Mouse (Mus musculus) stomach, postnatal 0 days (tissue): ENCODE results near the gene Fgfr2. TPM values are rescaled to one million over a fixed set of nuclear protein-coding genes. Genes with fewer than 3 reads are reported as not detected.

Source experiments
- ATAC-seq: fragments of 200-750 bp; cut with Nextera tagmentation; 2 replicates; pipeline ENCODE4 v1.8.0; 2017; ENCODE audit not compliant: low FRiP score, low TSS enrichment
- DNase-seq: peaks from one replicate; pipeline ENCODE4 v3.0.0-alpha.2; 2016; ENCODE audit warnings: low spot score
- H3K27ac ChIP-seq: fragments of 300-500 bp; sonication (generic); replicated peaks from 2 replicates; pipeline ENCODE4 v1.5.1; 2014; ENCODE audit warnings: mild to moderate bottlenecking, control low read depth
- H3K27me3 ChIP-seq: fragments of 300-500 bp; sonication (generic); 2 replicates; pipeline ENCODE4 v1.6.1; 2014; ENCODE audit warnings: low read length; ENCODE audit not compliant: control insufficient read depth, insufficient read depth
- H3K36me3 ChIP-seq: fragments of 300-500 bp; sonication (generic); 2 replicates; pipeline ENCODE4 v1.6.1; 2014; ENCODE audit warnings: low read length, mixed read lengths; ENCODE audit not compliant: control insufficient read depth, insufficient read depth
- H3K4me1 ChIP-seq: fragments of 300-500 bp; sonication (generic); replicated peaks from 2 replicates; pipeline ENCODE4 v1.6.1; 2014; ENCODE audit warnings: antibody characterized with exemption; ENCODE audit not compliant: control insufficient read depth, insufficient read depth
- H3K4me2 ChIP-seq: fragments of 300-500 bp; sonication (generic); replicated peaks from 2 replicates; pipeline ENCODE4 v1.6.1; 2014; ENCODE audit warnings: low read depth, mild to moderate bottlenecking, control low read depth, moderate library complexity
- H3K4me3 ChIP-seq: fragments of 300-500 bp; sonication (generic); 2 replicates; pipeline ENCODE4 v1.5.1; 2014; ENCODE audit warnings: low read depth, low read length, control low read depth
- H3K9ac ChIP-seq: fragments of 300-500 bp; sonication (generic); 2 replicates; pipeline ENCODE4 v1.6.1; 2014; ENCODE audit warnings: mild to moderate bottlenecking, low read length, control low read depth, mixed read lengths
- H3K9me3 ChIP-seq: fragments of 300-500 bp; sonication (generic); 2 replicates; pipeline ENCODE4 v1.6.1; 2016; ENCODE audit warnings: low read length; ENCODE audit not compliant: control insufficient read depth
- CTCF ChIP-seq: IDR thresholded peaks from 2 replicates; pipeline ENCODE4 v1.5.1; 2016; ENCODE audit warnings: antibody characterized with exemption, low read depth, mild to moderate bottlenecking, moderate library complexity
- EP300 ChIP-seq: optimal IDR thresholded peaks from 2 replicates; pipeline ENCODE3; 2016; ENCODE audit warnings: antibody characterized with exemption
- WGBS: fragments of 180-500 bp; shearing (Covaris S2); extraction: QIAGEN DNeasy Blood & Tissue Kit; methylation state at CpG from one replicate; pipeline ENCODE4 v1.1.7; 2014; 5-methylcytosine and 5-hydroxymethylcytosine counted together
- polyA plus RNA-seq: library from polyadenylated mRNA; unstranded; fragments of >200 nt; fragmentation: Nextera tagmentation; extraction: Ambion mirVana; gene quantifications from 2 replicates; pipeline ENCODE4 v1.2.1, GENCODE M21; 2015

Fgfr2 gene
- polyA plus RNA-seq, 1 experiment from 2014 or later, result 60.8 TPM

DNA sequence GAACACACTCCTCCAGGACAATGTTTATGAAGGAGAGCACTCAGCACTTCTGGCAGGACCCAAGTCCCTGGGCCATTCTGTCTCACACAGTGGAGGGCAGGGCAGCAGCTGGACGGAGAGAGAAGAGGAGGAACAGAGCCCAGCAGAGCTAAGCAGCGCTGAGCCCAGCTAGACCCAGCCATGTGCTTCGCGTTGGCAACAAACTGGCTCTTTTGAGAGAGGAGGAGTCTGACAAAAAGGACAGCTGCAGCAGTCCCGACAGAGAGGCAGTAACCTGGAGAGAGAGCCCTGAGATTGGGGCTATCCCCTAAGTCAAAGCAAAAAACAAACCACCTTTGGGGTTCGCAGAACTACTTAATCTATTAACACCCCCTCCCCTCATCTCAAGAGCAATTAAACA is 312.8 kb downstream of the Fgfr2 start:
- DNase-seq, result no peak
- Histone ChIP-seq H3K4me3 (no peak overlapping the region), H3K36me3 (no peaks in the 10 kb centered on the region), H3K9me3 (no peaks in the 10 kb centered on the region), H3K27ac (peak overlapping the region; percentile 67), H3K4me1 (peaks cover 25% of the 10 kb centered on the region), H3K27me3 (no peaks in the 10 kb centered on the region), H3K4me2 (0 out of 2 replicates have a peak overlapping the region, but pooled peaks have one; percentile 21), H3K9ac (no peak overlapping the region; the same call in 1 of the 2 replicates)
- TF ChIP-seq CTCF (no peak), EP300 (no peak)
- no peak for ATAC-seq
- WGBS, result 18% methylated on average over 6 of the region's 6 CpGs

DNA sequence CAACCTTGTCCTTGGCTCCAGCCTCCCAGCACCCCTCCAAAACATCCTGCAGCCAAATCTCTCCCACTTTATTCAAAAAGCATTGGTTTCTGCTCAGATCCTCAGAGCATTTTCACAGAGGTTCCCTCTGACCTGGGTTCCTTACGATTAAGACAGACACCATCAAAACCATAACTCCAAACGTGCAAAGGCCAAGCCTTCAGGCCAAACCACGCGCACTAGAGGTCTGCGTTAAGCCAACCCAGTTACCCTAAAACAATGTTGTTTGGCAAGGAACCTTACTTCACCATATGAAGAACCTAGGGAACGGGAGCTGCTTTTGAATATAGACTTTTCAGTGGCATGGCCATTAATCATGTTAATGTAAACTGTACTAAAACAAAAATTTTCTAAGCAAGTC is 313.4 kb downstream of the Fgfr2 start:
- ATAC-seq, result no peak
- no peak overlapping the region for H3K4me2 ChIP-seq
- TF ChIP-seq EP300 (no peak), CTCF (no peak)
- H3K27ac ChIP-seq, result peak overlapping the region; percentile 70; the same call in 1 of the 2 replicates
- no peak for DNase-seq
- H3K4me3 ChIP-seq, result no peak overlapping the region
- H3K27me3 ChIP-seq, result no peaks in the 10 kb centered on the region
- no peaks in the 10 kb centered on the region for H3K36me3 ChIP-seq
- H3K9me3 ChIP-seq, result no peaks in the 10 kb centered on the region
- 30% methylated on average over 6 of the region's 6 CpGs for WGBS
- H3K4me1 ChIP-seq, result peaks cover 25% of the 10 kb centered on the region
- no peak overlapping the region for H3K9ac ChIP-seq

DNA sequence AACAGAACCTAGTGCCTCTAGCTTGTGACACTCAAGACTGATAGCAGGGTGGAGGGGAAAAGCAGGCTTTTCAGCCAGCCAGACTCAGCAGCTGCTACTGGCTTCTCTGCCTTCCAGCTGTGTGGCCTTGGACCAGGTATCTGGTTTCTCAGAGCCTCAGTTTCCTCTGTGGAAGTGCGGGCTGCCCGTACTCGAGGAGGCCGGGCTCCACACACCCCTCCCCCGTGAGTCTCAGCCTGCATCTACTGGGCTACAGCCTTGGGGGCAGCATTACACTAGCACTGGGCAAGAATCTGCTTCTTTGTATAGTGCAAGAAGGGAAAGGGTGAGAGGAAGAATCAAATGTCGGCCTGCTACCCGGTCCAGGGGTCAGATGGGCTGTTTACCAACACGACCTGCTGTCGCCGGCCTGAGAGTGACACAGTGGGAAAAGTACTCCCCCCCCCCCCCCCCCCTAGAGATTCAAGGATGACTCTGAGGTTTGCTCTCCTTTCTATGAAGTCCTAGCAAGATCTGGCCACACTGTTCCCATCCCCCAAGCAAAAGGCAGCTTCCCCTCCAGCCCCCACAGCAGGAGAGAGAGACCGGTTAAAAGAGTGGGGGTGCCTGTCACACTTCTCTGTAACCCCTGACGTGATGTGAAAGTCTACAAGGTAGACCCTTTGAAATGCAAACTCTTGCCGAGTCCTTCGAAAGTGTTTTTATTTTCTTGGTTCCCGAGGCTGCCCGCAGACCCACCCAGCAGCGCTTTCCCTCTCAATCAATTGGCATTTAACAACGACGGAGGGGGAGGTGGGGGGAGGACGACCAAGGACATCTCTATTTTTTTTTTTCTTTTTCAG is 314.1 kb downstream of the Fgfr2 start:
- H3K4me3 ChIP-seq, result no peak overlapping the region
- 23% methylated on average over 20 of the region's 20 CpGs for WGBS

DNA sequence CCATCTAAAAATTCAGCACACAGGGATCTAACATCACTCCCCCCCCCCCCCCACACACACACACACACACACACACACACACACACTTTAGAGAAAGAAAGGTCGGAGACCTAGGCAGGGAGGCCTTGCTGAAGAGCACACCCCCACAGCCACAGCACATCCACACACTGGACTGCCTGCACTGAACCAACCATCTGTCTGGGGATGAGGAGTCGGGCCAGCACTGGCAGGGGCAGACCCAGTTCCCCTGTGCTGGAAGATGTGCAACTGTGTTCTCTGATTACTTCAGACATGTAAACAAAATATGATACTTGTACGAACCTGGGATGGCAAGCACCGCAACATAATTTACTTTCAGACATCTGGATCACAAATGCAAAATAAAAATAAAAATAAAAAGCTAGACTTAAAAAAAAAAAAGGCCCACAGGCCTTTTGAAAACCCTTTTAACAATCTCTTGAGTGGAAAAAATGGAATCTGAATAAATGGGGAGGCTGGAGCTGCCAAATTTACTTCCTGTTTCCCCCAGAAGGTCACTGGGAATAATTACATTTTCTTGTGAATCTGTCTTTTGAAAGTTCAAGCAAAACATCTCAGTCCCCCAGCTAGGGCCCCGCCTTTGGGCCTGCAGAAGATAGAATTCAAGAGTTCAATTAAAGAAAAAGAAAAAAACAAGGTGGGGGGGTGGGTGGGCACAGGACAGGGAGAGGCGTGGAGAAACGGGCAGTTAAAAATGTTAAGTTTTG is 314.9 kb downstream of the Fgfr2 start:
- H3K4me1 ChIP-seq, result peaks cover 27% of the 10 kb centered on the region
- H3K4me2 ChIP-seq, result no peak overlapping the region
- no peak overlapping the region for H3K4me3 ChIP-seq
- no peaks in the 10 kb centered on the region for H3K27me3 ChIP-seq
- DNase-seq, result no peak
- peak overlapping the region; percentile 70 for H3K27ac ChIP-seq
- TF ChIP-seq EP300, result no peak
- TF ChIP-seq CTCF, result no peak
- no peaks in the 10 kb centered on the region for H3K9me3 ChIP-seq
- ATAC-seq, result no peak
- 49% methylated on average over 7 of the region's 7 CpGs for WGBS
- H3K36me3 ChIP-seq, result no peaks in the 10 kb centered on the region
- H3K9ac ChIP-seq, result no peak overlapping the region; the same call in 1 of the 2 replicates

More for the DNA sequence above, 314.1 kb downstream of the Fgfr2 start:
- H3K9ac ChIP-seq, result no peak overlapping the region
- H3K9me3 ChIP-seq, result no peaks in the 10 kb centered on the region
- ATAC-seq, result no peak
- H3K4me1 ChIP-seq, result peaks cover 26% of the 10 kb centered on the region
- H3K4me2 ChIP-seq, result no peak overlapping the region
- DNase-seq, result no peak
- H3K27ac ChIP-seq, result peak overlapping the region; percentile 70
- H3K27me3 ChIP-seq, result no peaks in the 10 kb centered on the region
- TF ChIP-seq EP300 (no peak), CTCF (peak; percentile 33)
- H3K36me3 ChIP-seq, result no peaks in the 10 kb centered on the region

DNA sequence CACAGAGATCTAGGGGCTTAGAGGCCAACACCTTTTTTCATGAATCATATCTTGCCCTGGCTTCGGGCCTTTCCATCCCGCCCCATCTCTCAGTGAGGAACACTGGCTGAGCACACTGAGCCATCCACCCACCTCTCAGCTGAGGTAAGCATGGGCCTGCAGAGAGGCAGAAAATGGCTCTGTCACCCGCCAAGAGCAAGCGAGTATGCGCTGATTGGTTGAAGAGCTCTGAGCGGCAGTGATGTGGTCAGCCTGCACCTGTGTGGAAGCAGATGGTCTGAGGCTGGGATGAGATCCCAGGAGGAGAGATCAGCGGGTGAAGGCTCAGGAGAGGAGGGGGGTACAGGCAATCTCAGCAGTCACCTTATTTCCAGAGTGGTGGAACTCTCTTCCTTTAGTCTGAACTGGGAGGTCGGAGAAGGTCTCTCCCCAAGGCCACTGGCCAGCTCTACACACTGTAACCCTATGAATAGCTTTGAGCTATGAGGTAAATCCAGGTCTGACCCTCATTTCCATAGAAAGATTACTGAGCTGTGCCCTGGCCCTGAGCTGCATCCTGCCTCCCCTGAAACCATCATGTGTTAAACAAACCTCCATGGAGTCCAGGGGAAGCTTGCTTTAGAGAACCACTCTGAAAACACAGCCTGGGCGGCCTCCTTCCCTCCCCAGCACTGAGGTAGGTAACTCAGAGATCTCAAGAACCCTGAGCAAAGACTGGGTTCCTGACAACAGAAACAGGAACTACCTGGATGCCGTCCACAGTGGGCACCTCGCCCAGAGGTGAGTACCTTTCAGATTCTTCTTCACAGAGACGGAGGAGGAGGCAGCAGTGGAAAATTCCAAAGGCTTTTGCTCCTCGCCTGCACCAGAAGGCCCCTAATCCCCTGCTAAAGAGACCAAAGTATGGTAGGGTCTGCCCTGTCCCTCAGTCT is 316.0 kb downstream of the Fgfr2 start:
- Histone ChIP-seq H3K9me3 (no peaks in the 10 kb centered on the region), H3K4me2 (no peak overlapping the region), H3K36me3 (no peaks in the 10 kb centered on the region), H3K9ac (no peak overlapping the region; the same call in 1 of the 2 replicates), H3K4me1 (peaks cover 27% of the 10 kb centered on the region), H3K27me3 (no peaks in the 10 kb centered on the region), H3K27ac (peak overlapping the region; percentile 24; the same call in 1 of the 2 replicates), H3K4me3 (no peak overlapping the region)
- TF ChIP-seq EP300 (no peak), CTCF (no peak)
- ATAC-seq (no peak), DNase-seq (no peak)
- 57% methylated on average over 13 of the region's 13 CpGs for WGBS
